ENCODE assay signal across 9 mouse cellular contexts in genomic region chr17:23741359-23742209, GRCm38 (mm10). TPM values are rescaled to one million over a fixed set of nuclear protein-coding genes. Genes with fewer than 3 reads are reported as not detected.
DNase-seq lines count a peak whose midpoint lies in the region; ATAC-seq and TF ChIP-seq lines count a peak whose summit lies in the region.
"Had no signal": no experiment of that assay in that cellular context is flagged by ENCODE, and none has a peak within 500 bp of the region (broad histone marks: within the 10 kb centered on the region; RNA-seq: fewer than 3 reads in every experiment).

No protein-coding gene starts in this region.

- H3K9me3 ChIP-seq in kidney, embryonic 15.5 days (replicated peaks) = no peaks in the 10 kb centered on the region
- no peaks in the 10 kb centered on the region for H3K9me3 ChIP-seq in embryonic facial prominence, embryonic 14.5 days (ENCODE audit: control insufficient read depth, low read length)
- no peaks in the 10 kb centered on the region for H3K9me3 ChIP-seq in intestine, postnatal 0 days (ENCODE audit: control insufficient read depth)

- ATAC-seq in kidney, embryonic 15.5 days (replicated peaks; ENCODE audit: low FRiP score) = no peak
- no peak for ATAC-seq in embryonic facial prominence, embryonic 14.5 days (ENCODE audit: low read depth)
- no peak for ATAC-seq in intestine, postnatal 0 days

- peaks cover 8% of the 10 kb centered on the region; the same call in 1 of the 2 replicates for H3K36me3 ChIP-seq in kidney, embryonic 15.5 days
- H3K36me3 ChIP-seq in embryonic facial prominence, embryonic 14.5 days (ENCODE audit: control insufficient read depth, insufficient read depth, low read length) = no peaks in the 10 kb centered on the region; the same call in 1 of the 2 replicates
- H3K36me3 ChIP-seq in intestine, postnatal 0 days (ENCODE audit: control insufficient read depth, insufficient read depth) = peaks cover 12% of the 10 kb centered on the region

- H3K9ac ChIP-seq in kidney, embryonic 15.5 days = no peak overlapping the region
- H3K9ac ChIP-seq in embryonic facial prominence, embryonic 14.5 days (ENCODE audit: low read depth, low read length) = no peak overlapping the region
- H3K9ac ChIP-seq in intestine, postnatal 0 days (ENCODE audit: low read depth, low read length) = no peak overlapping the region

- no peak for TF ChIP-seq CTCF in intestine, postnatal 0 days (IDR thresholded peaks at IDR 0.05; ENCODE audit: low read depth)

- H3K4me2 ChIP-seq in kidney, embryonic 15.5 days = peak overlapping the region; percentile 43
- H3K4me2 ChIP-seq in embryonic facial prominence, embryonic 14.5 days (ENCODE audit: low read depth, low read length) = peak overlapping the region; percentile 47
- H3K4me2 ChIP-seq in intestine, postnatal 0 days (replicated peaks; ENCODE audit: low read depth) = peak overlapping the region; percentile 51; the same call in 1 of the 2 replicates

- no peak for DNase-seq in kidney, postnatal 4 days
- no peak for DNase-seq in embryonic facial prominence, embryonic 14.5 days (ENCODE audit: low spot score)
- peak; percentile 15 for DNase-seq in naive thymus-derived CD4-positive, alpha-beta T cell, adult 2 months (ENCODE audit: low read depth)
- DNase-seq in adrenal gland, adult (ENCODE audit: inconsistent age in 2 of 2, low spot score in 1 of 2) = no peak
- no peak for DNase-seq in urinary bladder, postnatal 25 days (ENCODE audit: low spot score)
- no peak for DNase-seq in cerebellum, postnatal 10 days
- DNase-seq: right cerebral cortex, postnatal 25 days had no signal

- peaks cover 77% of the 10 kb centered on the region for H3K27me3 ChIP-seq in kidney, embryonic 15.5 days
- H3K27me3 ChIP-seq in embryonic facial prominence, embryonic 14.5 days (replicated peaks; ENCODE audit: control insufficient read depth, insufficient read depth, low read length) = peaks cover 83% of the 10 kb centered on the region
- H3K27me3 ChIP-seq in intestine, postnatal 0 days (replicated peaks; ENCODE audit: control insufficient read depth, insufficient read depth, low read length) = peaks cover 44% of the 10 kb centered on the region

- H3K4me3 ChIP-seq in kidney, embryonic 15.5 days (replicated peaks) = peak overlapping the region; percentile 27
- peak overlapping the region; percentile 26; the same call in 1 of the 2 replicates for H3K4me3 ChIP-seq in embryonic facial prominence, embryonic 14.5 days (ENCODE audit: low read depth, low read length)
- peak overlapping the region; percentile 9; the same call in 1 of the 2 replicates for H3K4me3 ChIP-seq in intestine, postnatal 0 days (ENCODE audit: low read depth, low read length)

- H3K27ac ChIP-seq in kidney, embryonic 15.5 days = no peak overlapping the region
- H3K27ac ChIP-seq in embryonic facial prominence, embryonic 14.5 days (replicated peaks; ENCODE audit: low read depth, low read length) = no peak overlapping the region
- H3K27ac ChIP-seq in intestine, postnatal 0 days (ENCODE audit: low read depth, low read length) = no peak overlapping the region

- peaks cover 76% of the 10 kb centered on the region for H3K4me1 ChIP-seq in kidney, embryonic 15.5 days
- peaks cover 25% of the 10 kb centered on the region for H3K4me1 ChIP-seq in embryonic facial prominence, embryonic 14.5 days (ENCODE audit: control insufficient read depth, insufficient read depth, low read length)
- peaks cover 4% of the 10 kb centered on the region; the same call in 1 of the 2 replicates for H3K4me1 ChIP-seq in intestine, postnatal 0 days (replicated peaks; ENCODE audit: control insufficient read depth, insufficient read depth, low read length)

- WGBS in kidney, embryonic 15.5 days = 36% methylated on average over 38 of the region's 38 CpGs
- WGBS in embryonic facial prominence, embryonic 14.5 days = 45% methylated on average over 35 of the region's 38 CpGs
- WGBS in intestine, postnatal 0 days = 52% methylated on average over 38 of the region's 38 CpGs

RNA-seq across cellular contexts. Expression of gene Paqr4, which starts 0.9 kb away (rescaled TPM):
- polyA plus RNA-seq in kidney, embryonic 15.5 days (2015; fragmentation: Nextera tagmentation; extraction: Ambion mirVana) = 19.8 and 23.8 TPM in 2 replicates
- polyA plus RNA-seq in embryonic facial prominence, embryonic 14.5 days (2014; fragmentation: Nextera tagmentation; extraction: Ambion mirVana) = 20.9 and 22.9 TPM in 2 replicates
- 15.0 and 15.9 TPM in 2 replicates for polyA plus RNA-seq in intestine, postnatal 0 days (2015; fragmentation: Nextera tagmentation; extraction: Ambion mirVana)

RNA-seq across cellular contexts. Expression of gene Kremen2, which starts 4.0 kb away (rescaled TPM):
- 1.9 and 2.2 TPM in 2 replicates for polyA plus RNA-seq in kidney, embryonic 15.5 days (2015; fragmentation: Nextera tagmentation; extraction: Ambion mirVana)
- 12.9 and 21.2 TPM in 2 replicates for polyA plus RNA-seq in embryonic facial prominence, embryonic 14.5 days (2014; fragmentation: Nextera tagmentation; extraction: Ambion mirVana)
- polyA plus RNA-seq in intestine, postnatal 0 days (2015; fragmentation: Nextera tagmentation; extraction: Ambion mirVana) = 2.7 and 2.8 TPM in 2 replicates

RNA-seq across cellular contexts. Expression of gene Pkmyt1, which starts 15.4 kb away (rescaled TPM):
- polyA plus RNA-seq in kidney, embryonic 15.5 days (2015; fragmentation: Nextera tagmentation; extraction: Ambion mirVana) = 48.4 and 56.3 TPM in 2 replicates
- polyA plus RNA-seq in embryonic facial prominence, embryonic 14.5 days (2014; fragmentation: Nextera tagmentation; extraction: Ambion mirVana) = 39.6 and 40.3 TPM in 2 replicates
- polyA plus RNA-seq in intestine, postnatal 0 days (2015; fragmentation: Nextera tagmentation; extraction: Ambion mirVana) = 12.4 and 12.6 TPM in 2 replicates

RNA-seq across cellular contexts. Expression of gene 1520401A03Rik, which starts 19.0 kb away (rescaled TPM):
- polyA plus RNA-seq in kidney, embryonic 15.5 days (2015; fragmentation: Nextera tagmentation; extraction: Ambion mirVana) = 0.14 and 0.88 TPM in 2 replicates
- polyA plus RNA-seq in embryonic facial prominence, embryonic 14.5 days (2014; fragmentation: Nextera tagmentation; extraction: Ambion mirVana) = 1.6 and 2.8 TPM in 2 replicates
- polyA plus RNA-seq in intestine, postnatal 0 days (2015; fragmentation: Nextera tagmentation; extraction: Ambion mirVana) = 0.05 TPM in 1 of 2 replicates, not detected in the other

RNA-seq across cellular contexts. Expression of gene Flywch1, which starts 29.8 kb away (rescaled TPM):
- 89.5 and 91.0 TPM in 2 replicates for polyA plus RNA-seq in kidney, embryonic 15.5 days (2015; fragmentation: Nextera tagmentation; extraction: Ambion mirVana)
- 62.9 and 74.7 TPM in 2 replicates for polyA plus RNA-seq in embryonic facial prominence, embryonic 14.5 days (2014; fragmentation: Nextera tagmentation; extraction: Ambion mirVana)
- polyA plus RNA-seq in intestine, postnatal 0 days (2015; fragmentation: Nextera tagmentation; extraction: Ambion mirVana) = 36.8 and 39.0 TPM in 2 replicates
